Mouse (Mus musculus) monocyte, adult 5-6 weeks (primary cell): Measurements from ENCODE around the gene Brd2. TPM values are rescaled to one million over a fixed set of nuclear protein-coding genes. Genes with fewer than 3 reads are reported as not detected.

Experiments
- ATAC-seq: fragments of 153-309, 156-312 bp; replicated peaks from 2 replicates; pipeline ENCODE4 v1.8.0; 2017; ENCODE audit warnings: mild to moderate bottlenecking; ENCODE audit not compliant: low TSS enrichment, insufficient number of reproducible peaks, severe bottlenecking, poor library complexity, low FRiP score
- total RNA-seq: library from RNA; stranded (forward); fragments of 200-1000, 200-491, 200-594 nt; gene quantifications from 3 replicates; pipeline ENCODE4 v1.2.3, GENCODE M21; 2017

Gene Brd2
- total RNA-seq, 1 experiment from 2014 or later: 393 TPM

DNA sequence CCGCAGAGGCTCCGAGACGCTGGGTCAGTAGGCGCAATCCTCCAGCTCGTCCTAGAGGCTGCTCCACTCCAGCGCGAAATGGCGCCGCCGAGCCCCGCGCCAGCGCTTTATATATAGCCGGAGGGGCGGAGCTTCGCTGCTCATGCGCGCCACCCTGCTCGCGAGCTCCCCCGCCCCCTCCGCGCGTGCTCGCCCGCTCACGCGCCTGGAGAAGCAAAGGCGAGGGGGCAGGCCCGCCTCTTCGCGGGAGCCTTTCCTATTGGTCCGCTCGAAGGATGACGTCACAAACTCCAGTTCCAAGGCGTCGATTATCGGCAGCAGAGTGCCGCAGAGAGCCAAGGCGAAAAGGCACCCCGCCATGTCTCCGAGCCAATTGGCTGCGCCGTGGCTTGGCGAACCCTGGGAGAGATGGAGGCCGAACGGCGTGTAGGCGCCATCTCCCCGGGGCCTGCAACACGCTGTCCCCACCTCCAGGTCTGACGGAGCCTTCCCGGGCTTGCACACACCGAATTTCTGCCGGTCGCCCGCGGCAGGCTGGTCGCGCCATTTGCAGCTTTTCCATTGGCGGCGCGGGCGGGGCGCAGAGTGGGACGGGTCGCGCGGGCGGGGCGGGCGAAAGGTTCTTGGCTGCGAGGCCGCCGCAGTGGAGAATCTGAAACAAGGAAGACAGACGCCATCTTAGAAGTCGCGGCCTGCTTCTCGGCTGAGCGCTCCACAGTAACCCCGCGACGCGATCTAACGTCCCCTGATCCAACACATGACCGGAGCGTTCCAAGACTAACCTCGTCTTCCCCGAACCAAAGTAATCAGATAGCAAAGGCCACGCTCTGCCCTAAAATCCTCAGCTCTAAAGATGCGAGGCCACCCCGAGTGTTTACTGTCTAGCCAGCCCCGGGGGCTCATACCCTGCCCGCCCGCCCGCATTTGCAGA lies 2.9 kb downstream of the Brd2 start, which contains the start of gene H2-DMa:
Gene H2-DMa, plus strand, starts transcription at position 293 of the 931 bp plus-strand sequence.
- peak; percentile 40 for ATAC-seq

GRCm38 (mm10) chr17:34118873-34119248 lies 3.6 kb downstream of the Brd2 start:
- no peak for ATAC-seq

DNA sequence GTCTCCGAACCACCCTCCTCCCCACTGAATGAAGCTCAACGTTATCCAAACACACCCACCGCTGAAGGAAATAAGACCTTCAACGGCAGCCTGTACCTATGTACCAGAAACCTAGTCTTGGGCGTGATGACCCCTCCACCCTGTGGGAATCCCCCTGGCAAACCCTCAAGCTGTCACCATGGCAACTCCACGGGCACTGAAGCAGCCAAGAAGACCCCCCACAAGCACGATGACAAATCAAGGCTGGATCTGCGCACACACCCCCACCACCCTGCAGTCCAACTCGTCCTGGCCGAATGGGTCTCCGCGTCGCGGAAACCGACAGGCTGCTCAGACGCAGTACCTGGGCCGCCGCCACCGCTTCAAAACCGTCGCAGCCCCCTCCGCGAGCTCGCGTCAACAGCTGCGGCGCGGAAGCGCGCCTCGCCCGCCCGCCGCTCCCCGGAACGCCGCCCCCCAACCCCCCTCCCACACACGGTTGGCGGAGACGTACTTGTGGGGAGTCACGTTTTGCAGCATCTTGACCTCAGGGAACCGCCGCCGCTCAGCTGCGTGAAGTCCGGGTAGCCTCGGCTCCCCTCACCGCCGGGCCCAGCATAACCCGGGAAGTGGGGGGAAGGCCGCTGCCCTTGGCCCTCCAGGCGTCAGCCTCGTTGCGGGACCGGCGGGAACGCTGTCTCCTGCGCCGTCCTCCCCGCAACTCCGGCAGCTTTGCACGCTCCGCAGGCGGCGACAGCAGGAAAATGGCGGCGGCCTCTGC lies 4.1 kb downstream of the Brd2 start:
- no peak for ATAC-seq

DNA sequence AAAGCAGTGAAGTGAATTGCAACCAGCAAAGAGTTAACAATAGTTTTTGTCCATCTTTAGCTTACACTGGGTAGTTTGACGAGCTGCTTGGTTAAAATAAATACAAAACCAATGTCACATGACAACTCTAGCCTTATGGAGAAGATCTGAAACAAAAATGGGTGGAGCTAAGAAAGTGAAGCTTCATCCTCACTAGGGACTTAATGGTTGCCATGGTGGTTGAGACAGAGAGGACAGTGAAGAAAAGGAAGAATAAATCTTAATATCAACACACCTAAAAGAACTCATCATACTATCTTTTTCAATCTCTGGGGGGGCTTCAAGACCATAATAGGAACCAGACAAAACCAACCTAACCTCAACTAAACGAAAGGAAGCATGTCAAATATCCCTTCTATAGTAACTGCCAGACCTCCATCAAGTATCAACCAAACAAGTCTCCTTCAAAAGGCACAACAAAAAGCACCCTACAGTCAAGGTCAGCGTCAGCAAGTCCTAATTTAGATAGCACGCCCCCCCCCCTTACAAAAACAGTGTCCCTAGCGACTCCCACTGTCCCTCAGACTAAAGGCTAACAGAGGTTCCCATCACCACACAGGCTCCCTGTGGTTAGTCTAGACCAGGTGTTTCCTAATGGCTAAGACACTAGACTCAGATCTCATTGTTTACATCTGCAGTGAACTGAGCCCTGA lies 4.9 kb downstream of the Brd2 start:
- ATAC-seq: no peak

DNA sequence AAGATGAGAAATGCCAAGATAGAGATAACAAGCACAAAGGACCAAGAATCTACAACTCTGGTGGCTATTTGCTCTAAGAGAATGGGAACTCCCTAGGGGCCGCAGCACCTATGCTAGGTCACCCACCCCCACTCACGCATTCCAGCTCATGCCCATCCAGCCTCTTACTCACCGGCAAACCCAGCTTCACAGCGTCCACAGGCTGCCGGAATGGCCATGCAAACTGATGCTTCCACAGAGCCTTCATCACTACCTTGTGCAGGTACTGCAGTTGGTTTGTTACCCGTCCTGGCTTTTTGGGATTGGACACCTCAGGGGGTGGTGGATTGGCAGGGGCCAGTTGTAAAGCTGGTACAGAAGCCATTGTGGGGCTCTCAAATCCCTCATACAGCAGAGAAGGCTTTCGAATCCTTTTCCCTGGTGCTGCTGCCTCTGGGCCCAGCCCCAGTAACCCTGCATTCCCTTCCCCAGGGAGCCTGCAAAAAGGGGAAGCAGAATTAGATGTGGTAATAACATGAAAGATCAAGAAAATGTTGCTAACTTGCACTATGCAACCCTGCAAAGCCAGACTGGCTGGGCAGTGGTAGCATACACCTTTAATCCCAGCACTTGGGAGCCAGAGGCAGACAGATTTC lies 5.6 kb downstream of the Brd2 start:
- ATAC-seq: 0 out of 2 replicates have a peak, but pooled peaks have one; percentile 20

- no peak for ATAC-seq
These were observed 8.3 kb downstream of the Brd2 start for GRCm38 (mm10) chr17:34114114-34114513.

- ATAC-seq: no peak
These were observed 12.1 kb downstream of the Brd2 start for GRCm38 (mm10) chr17:34110309-34110708.

DNA sequence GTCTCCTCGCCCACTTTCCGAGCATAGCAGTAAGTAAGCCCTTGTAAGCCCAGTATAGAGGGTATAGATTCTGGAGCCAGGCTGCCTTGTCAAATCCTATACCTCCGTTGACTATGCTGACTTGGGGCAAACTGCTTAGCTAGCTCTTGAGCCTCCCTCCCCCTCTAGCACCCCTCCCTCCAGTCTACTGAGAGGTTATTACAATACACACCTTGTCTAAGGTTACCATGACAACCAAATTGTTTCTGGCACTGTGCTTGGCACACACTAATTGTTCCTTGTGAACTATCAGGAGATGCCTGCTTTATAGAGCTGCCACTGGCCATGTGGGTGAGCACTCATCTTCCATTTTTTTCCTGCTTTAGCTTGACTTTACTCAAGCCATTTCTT lies 12.6 kb downstream of the Brd2 start:
- no peak for ATAC-seq

DNA sequence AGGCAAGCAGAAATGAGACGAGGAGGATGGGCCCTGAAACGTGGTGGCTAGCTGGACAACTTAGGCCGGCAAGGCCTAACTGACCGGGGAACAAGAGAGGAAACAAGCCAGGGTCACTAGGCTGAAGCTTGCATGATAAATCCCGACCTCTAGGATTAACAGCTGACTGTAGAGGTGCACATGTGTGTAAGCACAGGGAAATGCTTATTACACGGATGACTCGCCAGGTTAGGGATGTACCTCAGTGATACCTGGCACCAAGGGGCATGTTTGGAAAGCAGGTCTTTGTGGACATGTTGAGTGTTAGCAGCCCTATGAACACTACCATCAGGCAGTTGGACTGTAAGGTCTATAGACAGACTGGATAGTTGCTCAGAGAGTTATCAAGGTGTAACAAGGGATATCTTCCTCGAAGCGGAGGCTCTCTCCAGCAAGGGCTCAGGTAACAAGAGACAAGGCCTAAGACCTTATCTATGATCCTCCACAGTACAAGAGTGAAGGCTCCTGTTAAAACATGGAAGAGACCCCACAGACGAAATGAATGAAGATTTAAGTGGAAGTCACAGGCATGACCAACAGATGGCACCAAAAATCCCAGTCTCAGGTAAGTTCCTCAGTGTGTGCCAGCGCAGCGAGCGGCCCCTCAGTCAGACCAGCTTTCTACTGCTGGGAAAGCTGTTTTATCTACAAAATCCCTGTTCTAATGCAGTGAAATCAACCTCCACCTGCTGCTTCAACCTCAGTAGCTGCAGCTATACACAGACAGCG lies 13.2 kb downstream of the Brd2 start:
- ATAC-seq: no peak

DNA sequence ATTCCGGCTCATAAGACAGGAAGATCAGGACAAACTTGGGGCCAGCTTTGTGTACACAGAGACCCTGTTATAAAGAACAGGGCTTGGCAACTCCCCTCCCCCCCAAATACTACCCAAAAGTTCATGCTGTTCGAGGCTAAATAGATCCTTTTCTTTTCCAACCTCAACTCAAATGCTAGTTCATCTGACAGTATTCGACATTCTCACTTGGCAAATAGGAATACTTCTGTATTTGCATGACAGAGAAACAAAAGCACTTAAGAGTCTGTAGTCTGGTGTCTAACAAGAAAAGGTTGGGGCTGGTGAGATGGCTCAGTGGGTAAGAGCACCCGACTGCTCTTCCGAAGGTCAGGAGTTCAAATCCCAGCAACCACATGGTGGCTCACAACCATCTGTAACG lies 14.0 kb downstream of the Brd2 start:
- no peak for ATAC-seq

- no peak for ATAC-seq
These were observed 15.1 kb downstream of the Brd2 start for GRCm38 (mm10) chr17:34107109-34107867.

GRCm38 (mm10) chr17:34106555-34106954 lies 15.9 kb downstream of the Brd2 start:
- ATAC-seq: no peak

GRCm38 (mm10) chr17:34104804-34105203 lies 17.6 kb downstream of the Brd2 start:
- ATAC-seq: no peak

DNA sequence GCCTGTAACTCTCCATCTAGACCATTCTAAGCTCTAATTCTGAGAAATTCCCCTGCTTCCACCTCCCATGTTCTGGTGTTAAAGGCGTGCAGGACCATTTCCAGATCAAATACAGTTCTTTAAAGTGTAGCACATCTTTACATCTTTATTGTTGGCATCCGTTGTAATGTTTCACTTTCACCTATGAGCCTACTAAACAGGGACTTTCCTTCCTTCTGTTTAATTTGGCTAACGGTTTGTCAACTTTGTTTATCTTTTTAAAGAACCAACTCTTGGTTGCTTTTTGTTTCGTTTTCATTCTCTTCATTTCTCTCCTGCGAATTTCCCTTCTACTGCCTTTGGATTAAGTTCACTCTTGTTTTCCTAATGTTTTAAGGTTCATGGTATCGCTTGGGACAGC lies 19.6 kb downstream of the Brd2 start:
- ATAC-seq: 0 out of 2 replicates have a peak, but pooled peaks have one; percentile 33

DNA sequence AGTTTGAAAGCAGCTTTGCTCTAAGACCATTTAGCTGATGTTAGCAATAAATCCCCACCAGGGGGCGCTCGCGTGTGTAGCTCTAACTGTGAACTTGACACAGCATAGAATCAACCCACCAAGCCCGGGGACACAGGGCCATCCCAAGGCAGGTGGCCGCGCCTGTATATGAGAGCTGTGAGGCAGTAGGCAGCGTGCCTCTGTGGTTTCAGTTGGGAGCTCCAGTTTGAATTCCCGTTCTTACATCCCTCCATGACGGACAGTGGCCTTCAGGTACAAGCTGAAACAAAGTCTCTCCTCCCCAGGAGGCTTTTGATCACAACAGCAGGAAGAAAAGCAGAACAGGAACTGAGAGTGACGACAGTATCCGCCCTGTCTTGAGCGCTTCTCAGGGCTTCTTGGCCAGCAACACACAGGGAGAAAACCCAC lies 20.8 kb downstream of the Brd2 start:
- peak; percentile 86 for ATAC-seq

DNA sequence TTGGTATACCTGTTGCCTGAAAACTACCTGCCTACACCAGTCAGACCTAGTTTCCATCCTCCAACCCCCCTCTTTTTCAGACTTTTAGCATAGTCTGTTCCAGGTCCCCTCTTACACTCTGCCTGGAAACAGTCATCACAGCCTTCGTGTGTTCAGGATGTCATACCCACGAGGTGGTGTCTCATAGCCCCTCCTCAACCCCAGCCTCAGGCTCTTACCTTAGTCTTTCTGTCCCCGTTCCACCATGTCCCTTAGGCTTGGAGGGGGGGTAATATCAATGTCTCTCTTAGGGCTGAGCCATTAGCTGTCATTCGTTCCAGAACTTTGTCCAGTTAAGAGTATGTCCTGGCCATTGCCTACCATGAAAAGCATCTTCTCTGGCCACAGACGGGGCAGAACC lies 21.2 kb downstream of the Brd2 start:
- ATAC-seq: no peak

GRCm38 (mm10) chr17:34099531-34099930 lies 22.9 kb downstream of the Brd2 start:
- ATAC-seq: no peak
